Mouse (Mus musculus) embryonic facial prominence, embryonic 13.5 days (tissue): ENCODE results near the gene A430078G23Rik. TPM values are rescaled to one million over a fixed set of nuclear protein-coding genes. Genes with fewer than 3 reads are reported as not detected.

Experiments
- ATAC-seq: fragments of 200-750 bp; cut with Nextera tagmentation; 2 replicates; pipeline ENCODE4 v1.8.0; 2017; ENCODE audit warnings: low read depth; ENCODE audit not compliant: insufficient number of reproducible peaks, insufficient read depth, low FRiP score, low TSS enrichment
- H3K27ac ChIP-seq: fragments of 300-500 bp; sonication (generic); 2 replicates; pipeline ENCODE4 v1.5.1; 2015; ENCODE audit warnings: moderate library complexity, mild to moderate bottlenecking, inconsistent platforms
- H3K27me3 ChIP-seq: fragments of 300-500 bp; sonication (generic); 2 replicates; pipeline ENCODE4 v1.6.1; 2015; ENCODE audit warnings: mild to moderate bottlenecking, inconsistent platforms
- H3K36me3 ChIP-seq: fragments of 300-500 bp; sonication (generic); 2 replicates; pipeline ENCODE4 v1.6.1; 2015; ENCODE audit warnings: mild to moderate bottlenecking, inconsistent platforms
- H3K4me1 ChIP-seq: fragments of 300-500 bp; sonication (generic); 2 replicates; pipeline ENCODE4 v1.6.1; 2015; ENCODE audit warnings: inconsistent platforms
- H3K4me2 ChIP-seq: fragments of 300-500 bp; sonication (generic); 2 replicates; pipeline ENCODE4 v1.6.1; 2015; ENCODE audit warnings: moderate library complexity, mild to moderate bottlenecking, inconsistent platforms
- H3K4me3 ChIP-seq: fragments of 300-500 bp; sonication (generic); 2 replicates; pipeline ENCODE4 v1.5.1; 2015; ENCODE audit warnings: mild to moderate bottlenecking, inconsistent platforms
- H3K9ac ChIP-seq: fragments of 300-500 bp; sonication (generic); 2 replicates; pipeline ENCODE4 v1.6.1; 2015; ENCODE audit warnings: mild to moderate bottlenecking, inconsistent platforms
- H3K9me3 ChIP-seq: fragments of 300-500 bp; sonication (generic); 2 replicates; pipeline ENCODE4 v1.6.1; 2016; ENCODE audit warnings: inconsistent platforms
- WGBS: fragments of 180-500 bp; shearing (Covaris S2); methylation state at CpG from one replicate; pipeline ENCODE4 v1.1.7; 2015; ENCODE audit warnings: mixed read lengths; 5-methylcytosine and 5-hydroxymethylcytosine counted together
- polyA plus RNA-seq: library from polyadenylated mRNA; unstranded; fragments of >200 nt; fragmentation: Nextera tagmentation; extraction: Ambion mirVana; gene quantifications from 2 replicates; pipeline ENCODE4 v1.2.1, GENCODE M21; 2015

Gene A430078G23Rik
- polyA plus RNA-seq, 1 experiment from 2014 or later = not detected

DNA sequence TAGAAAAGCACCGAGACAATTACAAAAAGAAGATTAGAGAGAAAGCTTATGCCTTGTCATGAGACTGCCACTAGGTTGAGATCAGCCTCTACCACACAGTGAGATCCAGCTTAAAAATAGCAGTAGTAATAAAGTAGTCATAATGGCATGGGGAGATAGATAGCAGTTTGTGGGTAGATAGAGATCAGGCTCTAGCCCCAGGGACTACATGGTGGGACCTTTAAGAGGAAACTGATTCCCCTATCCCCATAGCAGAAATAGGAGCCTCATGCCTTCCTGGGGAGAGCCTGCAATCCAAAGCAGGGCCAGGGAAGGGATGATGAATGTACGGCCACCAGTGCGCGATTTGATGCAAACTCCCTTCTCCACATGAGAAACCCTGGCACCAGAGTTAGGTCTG lies 62.0 kb downstream of the A430078G23Rik start:
- no peak overlapping the region for H3K27ac ChIP-seq
- H3K4me3 ChIP-seq = no peak overlapping the region
- no peak for ATAC-seq
- WGBS = 75% methylated on average over 4 of the region's 4 CpGs
- H3K27me3 ChIP-seq = no peaks in the 10 kb centered on the region
- no peak overlapping the region for H3K9ac ChIP-seq
- peaks cover 2% of the 10 kb centered on the region; the same call in 1 of the 2 replicates for H3K36me3 ChIP-seq
- H3K4me1 ChIP-seq = peaks cover 15% of the 10 kb centered on the region
- H3K9me3 ChIP-seq = no peaks in the 10 kb centered on the region
- H3K4me2 ChIP-seq = no peak overlapping the region

DNA sequence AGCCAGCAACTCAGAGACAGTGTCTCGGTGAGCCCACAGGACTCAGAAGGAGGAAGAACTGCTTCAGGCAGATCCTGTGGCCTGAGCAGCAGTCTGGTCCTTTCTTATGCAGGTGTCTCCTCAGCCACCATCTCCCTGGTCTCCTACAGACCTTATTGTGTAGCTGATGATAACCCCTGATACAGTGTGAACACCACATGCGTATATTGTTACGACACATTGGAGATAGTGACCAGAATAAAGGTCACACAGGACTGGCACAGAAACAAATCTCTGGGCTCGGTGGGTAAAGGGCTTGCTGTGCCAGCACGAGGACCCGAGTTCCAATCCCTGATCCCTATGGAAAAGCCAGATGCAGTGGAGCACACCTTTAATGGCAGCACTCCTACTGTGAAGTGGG lies 62.4 kb downstream of the A430078G23Rik start:
- H3K4me1 ChIP-seq = peaks cover 15% of the 10 kb centered on the region
- H3K9ac ChIP-seq = no peak overlapping the region
- WGBS = 88% methylated on average over 6 of the region's 6 CpGs
- H3K27me3 ChIP-seq = no peaks in the 10 kb centered on the region
- ATAC-seq = no peak
- H3K9me3 ChIP-seq = no peaks in the 10 kb centered on the region
- no peak overlapping the region for H3K4me3 ChIP-seq
- no peak overlapping the region for H3K4me2 ChIP-seq
- H3K36me3 ChIP-seq = peaks cover 2% of the 10 kb centered on the region; the same call in 1 of the 2 replicates
- H3K27ac ChIP-seq = no peak overlapping the region

GRCm38 (mm10) chr8:3416846-3417245 lies 63.6 kb downstream of the A430078G23Rik start:
- Histone ChIP-seq H3K36me3 (peaks cover 2% of the 10 kb centered on the region; the same call in 1 of the 2 replicates), H3K4me2 (no peak overlapping the region), H3K27me3 (no peaks in the 10 kb centered on the region), H3K9ac (no peak overlapping the region), H3K4me1 (peaks cover 15% of the 10 kb centered on the region), H3K27ac (no peak overlapping the region), H3K4me3 (no peak overlapping the region), H3K9me3 (no peaks in the 10 kb centered on the region)
- no peak for ATAC-seq
- WGBS = 41% methylated on average over 4 of the region's 4 CpGs

DNA sequence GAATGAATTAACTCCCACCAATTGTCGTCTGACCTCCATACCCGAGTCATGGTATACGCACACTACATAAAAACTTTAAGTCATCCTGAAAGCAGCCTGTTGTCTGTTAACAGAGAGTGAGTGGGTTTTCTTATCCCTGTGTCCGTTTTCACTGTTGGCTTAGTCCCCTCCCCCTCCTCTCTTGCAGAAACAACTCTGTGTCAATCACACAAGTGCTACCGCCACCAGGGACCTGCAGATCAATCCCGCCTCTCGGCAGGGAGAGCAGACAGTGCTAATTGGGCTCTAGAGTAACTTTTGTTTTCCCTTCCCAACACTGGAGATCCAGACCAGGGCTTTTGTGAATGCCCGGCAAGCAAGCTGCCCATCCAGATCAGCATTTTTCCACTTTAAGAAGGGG lies 64.2 kb downstream of the A430078G23Rik start:
- Histone ChIP-seq H3K9me3 (no peaks in the 10 kb centered on the region), H3K36me3 (peaks cover 2% of the 10 kb centered on the region; the same call in 1 of the 2 replicates), H3K4me2 (no peak overlapping the region), H3K4me3 (no peak overlapping the region), H3K27me3 (no peaks in the 10 kb centered on the region), H3K27ac (no peak overlapping the region; the same call in 1 of the 2 replicates), H3K4me1 (peaks cover 15% of the 10 kb centered on the region), H3K9ac (no peak overlapping the region)
- no peak for ATAC-seq
- 11% methylated on average over 8 of the region's 8 CpGs for WGBS

DNA sequence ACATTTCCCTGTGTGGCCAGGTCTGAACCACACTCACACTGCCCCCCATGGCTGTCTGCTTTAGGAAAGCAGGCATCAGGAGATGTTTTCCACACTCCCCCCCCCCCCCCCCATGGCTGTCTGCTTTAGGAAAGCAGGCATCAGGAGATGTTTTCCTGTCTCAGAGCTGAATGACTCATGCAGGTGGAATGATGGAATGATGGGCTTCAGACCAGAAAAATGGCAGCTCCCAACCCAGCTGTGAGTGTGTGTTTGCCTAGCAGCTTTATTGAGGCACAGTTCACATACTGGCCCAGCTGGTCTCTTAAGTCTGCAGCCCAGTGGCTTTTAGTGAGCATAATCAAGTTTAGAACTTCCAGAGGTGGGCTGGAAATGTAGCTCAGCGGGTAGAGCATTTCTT lies 64.9 kb downstream of the A430078G23Rik start:
- ATAC-seq = no peak
- no peak overlapping the region for H3K27ac ChIP-seq

DNA sequence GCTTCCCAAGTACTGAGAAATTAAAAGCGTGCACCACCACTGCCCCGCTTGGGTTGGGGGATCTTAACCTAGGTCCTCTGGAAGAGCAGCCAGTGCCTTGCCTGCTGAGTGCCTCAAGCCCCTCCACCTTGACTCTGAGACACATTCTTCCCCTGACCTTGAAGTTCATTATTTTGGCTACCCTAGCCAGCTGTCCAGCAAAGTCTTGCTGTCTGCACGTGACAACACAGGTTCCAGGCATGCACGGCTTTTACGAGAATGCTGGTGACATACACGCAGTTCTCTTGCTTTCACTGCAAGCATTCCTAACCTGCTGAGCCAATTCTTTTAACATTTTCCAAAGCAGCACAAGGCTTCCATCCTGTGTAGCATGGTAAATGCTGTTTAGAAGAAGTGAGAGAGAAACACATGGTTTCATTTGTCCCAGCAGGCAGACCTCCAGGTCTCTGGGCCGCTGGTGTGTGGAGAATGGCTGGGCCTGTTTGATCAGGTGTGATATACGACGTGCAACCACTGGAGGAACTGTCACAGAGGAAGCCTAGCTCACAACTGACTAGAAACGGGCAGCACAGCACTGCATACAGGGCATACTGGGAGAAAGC lies 67.0 kb downstream of the A430078G23Rik start:
- no peaks in the 10 kb centered on the region for H3K27me3 ChIP-seq
- no peaks in the 10 kb centered on the region for H3K9me3 ChIP-seq
- no peak overlapping the region for H3K9ac ChIP-seq
- 75% methylated on average over 10 of the region's 10 CpGs for WGBS
- H3K36me3 ChIP-seq = peaks cover 2% of the 10 kb centered on the region; the same call in 1 of the 2 replicates
- H3K4me3 ChIP-seq = no peak overlapping the region
- peaks cover 12% of the 10 kb centered on the region for H3K4me1 ChIP-seq
- no peak for ATAC-seq
- no peak overlapping the region for H3K4me2 ChIP-seq
- no peak overlapping the region for H3K27ac ChIP-seq

More for the DNA sequence above, 64.9 kb downstream of the A430078G23Rik start:
- H3K4me2 ChIP-seq = no peak overlapping the region
- no peaks in the 10 kb centered on the region for H3K9me3 ChIP-seq
- no peak overlapping the region for H3K4me3 ChIP-seq
- 74% methylated on average over 1 of the region's 1 CpGs for WGBS
- peaks cover 2% of the 10 kb centered on the region; the same call in 1 of the 2 replicates for H3K36me3 ChIP-seq
- H3K9ac ChIP-seq = no peak overlapping the region
- peaks cover 15% of the 10 kb centered on the region for H3K4me1 ChIP-seq
- H3K27me3 ChIP-seq = no peaks in the 10 kb centered on the region

- 92% methylated on average over 5 of the region's 5 CpGs for WGBS
- peaks cover 12% of the 10 kb centered on the region for H3K4me1 ChIP-seq
- H3K9me3 ChIP-seq = no peaks in the 10 kb centered on the region
- H3K4me3 ChIP-seq = no peak overlapping the region
- H3K4me2 ChIP-seq = no peak overlapping the region
- ATAC-seq = no peak
- H3K27me3 ChIP-seq = no peaks in the 10 kb centered on the region
- peaks cover 2% of the 10 kb centered on the region; the same call in 1 of the 2 replicates for H3K36me3 ChIP-seq
- H3K9ac ChIP-seq = no peak overlapping the region
- no peak overlapping the region for H3K27ac ChIP-seq
Observed at GRCm38 (mm10) chr8:3421507-3421906, 68.3 kb downstream of the A430078G23Rik start.

DNA sequence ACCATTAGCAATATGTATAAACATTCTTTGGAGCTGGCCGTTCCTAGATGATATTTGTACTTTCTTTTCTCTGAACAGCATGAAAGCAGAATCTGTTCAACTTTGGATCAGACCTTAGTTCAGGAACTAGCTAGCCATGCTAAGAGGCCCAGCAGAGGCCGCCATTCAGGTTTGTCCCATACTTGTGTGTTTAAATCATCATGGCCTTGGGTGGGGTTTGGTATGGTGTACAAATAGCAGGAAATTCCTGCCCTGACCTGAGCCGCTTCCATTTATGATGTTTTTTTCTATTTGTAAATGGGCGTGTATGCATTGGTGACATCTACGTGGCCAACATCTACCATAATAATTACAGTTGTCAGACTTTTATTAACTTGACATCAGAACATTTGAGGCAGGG lies 72.0 kb downstream of the A430078G23Rik start:
- Histone ChIP-seq H3K36me3 (peaks cover 20% of the 10 kb centered on the region), H3K4me1 (no peaks in the 10 kb centered on the region), H3K4me3 (no peak overlapping the region), H3K27me3 (no peaks in the 10 kb centered on the region), H3K9me3 (no peaks in the 10 kb centered on the region), H3K4me2 (no peak overlapping the region), H3K9ac (no peak overlapping the region), H3K27ac (no peak overlapping the region)
- 88% methylated on average over 5 of the region's 5 CpGs for WGBS
- ATAC-seq = no peak

- Histone ChIP-seq H3K27ac (no peak overlapping the region), H3K9me3 (no peaks in the 10 kb centered on the region), H3K4me1 (no peaks in the 10 kb centered on the region), H3K36me3 (peaks cover 28% of the 10 kb centered on the region), H3K9ac (no peak overlapping the region), H3K27me3 (no peaks in the 10 kb centered on the region), H3K4me2 (no peak overlapping the region), H3K4me3 (no peak overlapping the region)
- WGBS = 74% methylated on average over 3 of the region's 3 CpGs
- no peak for ATAC-seq
Observed at GRCm38 (mm10) chr8:3426211-3426610, 73.0 kb downstream of the A430078G23Rik start.

DNA sequence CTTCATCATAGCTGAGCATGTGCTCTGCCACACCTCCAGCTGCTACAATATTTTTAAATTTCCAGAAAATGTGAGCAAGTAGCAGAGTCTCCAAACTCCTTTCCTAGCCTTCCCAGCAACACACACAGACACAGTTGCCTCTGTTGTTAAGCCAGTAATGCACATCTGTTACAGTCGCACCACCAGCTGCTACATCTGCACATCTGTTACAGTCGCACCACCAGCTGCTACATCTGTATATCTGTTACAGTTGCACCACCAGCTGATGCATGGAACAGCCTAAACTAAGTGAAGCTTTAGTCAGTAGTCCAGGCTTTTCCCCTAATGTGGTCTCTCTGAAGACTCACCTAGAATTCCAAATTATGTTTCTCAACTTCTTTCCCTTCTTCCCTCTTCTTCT lies 75.2 kb downstream of the A430078G23Rik start:
- H3K9ac ChIP-seq = no peak overlapping the region
- H3K4me2 ChIP-seq = no peak overlapping the region
- no peak overlapping the region for H3K27ac ChIP-seq
- no peaks in the 10 kb centered on the region for H3K27me3 ChIP-seq
- 78% methylated on average over 2 of the region's 2 CpGs for WGBS
- 0 out of 2 replicates have a peak, but pooled peaks cover 3% of the 10 kb centered on the region for H3K9me3 ChIP-seq
- H3K4me3 ChIP-seq = no peak overlapping the region
- no peak for ATAC-seq
- no peaks in the 10 kb centered on the region for H3K4me1 ChIP-seq
- peaks cover 50% of the 10 kb centered on the region for H3K36me3 ChIP-seq

DNA sequence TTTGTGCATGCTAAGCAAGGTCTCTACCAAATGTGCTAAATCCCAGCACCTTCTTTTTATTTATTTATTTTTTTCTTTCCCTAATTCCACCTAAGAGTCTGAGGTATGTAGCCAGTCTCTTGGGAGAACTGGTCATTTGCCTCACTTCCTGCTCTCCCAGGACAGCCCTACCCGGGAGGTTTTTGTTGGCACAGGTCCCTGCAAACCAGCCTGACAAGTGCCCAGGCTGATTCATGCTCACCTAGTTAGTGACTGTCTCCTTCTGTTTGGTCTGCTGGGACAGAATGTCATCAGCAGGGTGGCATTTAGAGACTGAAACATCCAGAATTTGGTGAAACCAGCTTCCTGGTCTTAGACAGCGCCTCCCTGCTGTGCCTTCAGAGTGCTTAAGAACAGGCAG lies 76.8 kb downstream of the A430078G23Rik start:
- 75% methylated on average over 2 of the region's 2 CpGs for WGBS
- peaks cover 65% of the 10 kb centered on the region for H3K36me3 ChIP-seq
- no peak overlapping the region for H3K27ac ChIP-seq
- H3K27me3 ChIP-seq = no peaks in the 10 kb centered on the region
- H3K4me2 ChIP-seq = no peak overlapping the region
- ATAC-seq = no peak
- no peaks in the 10 kb centered on the region for H3K4me1 ChIP-seq
- no peak overlapping the region for H3K4me3 ChIP-seq
- H3K9me3 ChIP-seq = 0 out of 2 replicates have a peak, but pooled peaks cover 3% of the 10 kb centered on the region
- no peak overlapping the region for H3K9ac ChIP-seq

- Histone ChIP-seq H3K27ac (no peak overlapping the region), H3K9me3 (0 out of 2 replicates have a peak, but pooled peaks cover 3% of the 10 kb centered on the region), H3K4me2 (no peak overlapping the region), H3K4me3 (no peak overlapping the region), H3K36me3 (peaks cover 76% of the 10 kb centered on the region), H3K9ac (no peak overlapping the region), H3K27me3 (no peaks in the 10 kb centered on the region), H3K4me1 (no peaks in the 10 kb centered on the region)
- ATAC-seq = no peak
- WGBS = 83% methylated on average over 3 of the region's 3 CpGs
Observed at GRCm38 (mm10) chr8:3431113-3431512, 77.9 kb downstream of the A430078G23Rik start.
